Mouse (Mus musculus) kidney, embryonic 14.5 days (tissue): Measurements from ENCODE around the gene Errfi1. TPM values are rescaled to one million over a fixed set of nuclear protein-coding genes. Genes with fewer than 3 reads are reported as not detected.
A peak's percentile ranks its signal among the peaks of the same experiment; 100 is the strongest.
"Not testable (repeated sequence)": the region's sequence is repeated elsewhere in the genome, so short reads cannot be mapped to it uniquely, and the experiment has no call there.

ENCODE experiments used
- ATAC-seq: fragments of 200-750 bp; cut with Nextera tagmentation; 2 replicates; pipeline ENCODE4 v1.8.0; 2017; ENCODE audit warnings: moderate number of reproducible peaks, mild to moderate bottlenecking, moderate TSS enrichment, moderate library complexity; ENCODE audit not compliant: low FRiP score, low TSS enrichment
- H3K27ac ChIP-seq: fragments of 300-500 bp; sonication (generic); 2 replicates; pipeline ENCODE4 v1.5.1; 2014; ENCODE audit warnings: low read depth, mild to moderate bottlenecking, low read length, moderate library complexity, mixed read lengths
- H3K27me3 ChIP-seq: fragments of 300-500 bp; sonication (generic); 2 replicates; pipeline ENCODE4 v1.6.1; 2014; ENCODE audit warnings: mild to moderate bottlenecking, low read length; ENCODE audit not compliant: control insufficient read depth, insufficient read depth
- H3K36me3 ChIP-seq: fragments of 300-500 bp; sonication (generic); 2 replicates; pipeline ENCODE4 v1.6.1; 2014; ENCODE audit warnings: low read length, mixed read lengths; ENCODE audit not compliant: control insufficient read depth, insufficient read depth
- H3K4me1 ChIP-seq: fragments of 300-500 bp; sonication (generic); 2 replicates; pipeline ENCODE4 v1.6.1; 2014; ENCODE audit warnings: low read length, mixed read lengths; ENCODE audit not compliant: control insufficient read depth, insufficient read depth
- H3K4me2 ChIP-seq: fragments of 300-500 bp; sonication (generic); replicated peaks from 2 replicates; pipeline ENCODE4 v1.6.1; 2014; ENCODE audit warnings: low read depth, mild to moderate bottlenecking, low read length
- H3K4me3 ChIP-seq: fragments of 300-500 bp; sonication (generic); 2 replicates; pipeline ENCODE4 v1.5.1; 2014; ENCODE audit warnings: mild to moderate bottlenecking, low read length
- H3K9ac ChIP-seq: fragments of 300-500 bp; sonication (generic); 2 replicates; pipeline ENCODE4 v1.6.1; 2014; ENCODE audit warnings: low read depth, mild to moderate bottlenecking, low read length, moderate library complexity
- H3K9me3 ChIP-seq: fragments of 300-500 bp; sonication (generic); 2 replicates; pipeline ENCODE4 v1.6.1; 2016; ENCODE audit warnings: low read length; ENCODE audit not compliant: control insufficient read depth
- WGBS: fragments of 180-500 bp; shearing (Covaris S2); extraction: QIAGEN DNeasy Blood & Tissue Kit; methylation state at CpG from one replicate; pipeline ENCODE4 v1.1.7; 2014; 5-methylcytosine and 5-hydroxymethylcytosine counted together
- polyA plus RNA-seq: library from polyadenylated mRNA; unstranded; fragments of >200 nt; fragmentation: Nextera tagmentation; extraction: Ambion mirVana; gene quantifications from 2 replicates; pipeline ENCODE4 v1.2.1, GENCODE M21; 2014

Gene Errfi1
- polyA plus RNA-seq, 1 experiment from 2014 or later: 34.3 TPM

GRCm38 (mm10) chr4:150896896-150897624 is 43.3 kb downstream of the Errfi1 start:
- 94% methylated on average over 26 of the region's 26 CpGs for WGBS

DNA sequence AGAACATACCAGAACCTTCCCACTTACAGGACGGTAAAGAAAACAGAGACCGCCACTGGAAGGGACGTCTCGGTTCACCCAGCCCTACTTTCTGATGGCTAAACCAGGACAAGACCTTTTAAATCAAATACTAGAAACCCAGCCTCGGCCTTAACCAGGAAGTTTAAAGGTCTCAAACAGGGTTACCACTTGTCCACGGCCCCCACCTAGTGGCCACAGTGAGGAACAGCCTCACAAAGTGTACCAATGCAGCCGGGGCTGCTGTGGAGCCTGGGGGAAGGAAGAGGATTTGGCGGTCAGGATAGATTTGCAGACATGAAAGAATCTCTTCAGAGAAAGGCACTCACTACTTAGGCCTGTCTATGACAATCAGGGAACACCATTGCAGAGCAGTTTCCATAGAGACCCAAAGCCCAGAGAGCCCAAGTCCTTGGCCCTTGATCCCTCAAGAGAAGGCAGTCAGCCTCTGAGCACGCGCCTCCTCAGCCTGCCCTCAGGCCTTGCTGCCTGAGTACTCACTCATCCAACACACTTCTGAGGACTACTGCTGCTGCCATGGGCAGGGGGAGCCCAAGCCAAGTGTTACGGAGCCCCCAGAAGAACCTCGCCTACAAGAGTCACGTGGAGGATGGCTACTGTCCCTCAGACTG is 45.1 kb downstream of the Errfi1 start:
- Histone ChIP-seq H3K9ac (no peak overlapping the region), H3K9me3 (no peaks in the 10 kb centered on the region), H3K27me3 (no peaks in the 10 kb centered on the region), H3K36me3 (peaks cover 60% of the 10 kb centered on the region), H3K4me2 (no peak overlapping the region), H3K27ac (no peak overlapping the region), H3K4me3 (no peak overlapping the region), H3K4me1 (0 out of 2 replicates have a peak, but pooled peaks cover 9% of the 10 kb centered on the region)
- WGBS: 45% methylated on average over 13 of the region's 13 CpGs
- 0 out of 2 replicates have a peak, but pooled peaks have one; percentile 4 for ATAC-seq

More at GRCm38 (mm10) chr4:150896896-150897624, 43.3 kb downstream of the Errfi1 start:
- H3K36me3 ChIP-seq: peaks cover 50% of the 10 kb centered on the region
- H3K27me3 ChIP-seq: no peaks in the 10 kb centered on the region
- H3K9me3 ChIP-seq: no peaks in the 10 kb centered on the region
- no peak overlapping the region for H3K27ac ChIP-seq
- H3K4me2 ChIP-seq: no peak overlapping the region
- no peak overlapping the region for H3K4me3 ChIP-seq
- no peak for ATAC-seq
- H3K9ac ChIP-seq: no peak overlapping the region
- H3K4me1 ChIP-seq: 0 out of 2 replicates have a peak, but pooled peaks cover 9% of the 10 kb centered on the region

DNA sequence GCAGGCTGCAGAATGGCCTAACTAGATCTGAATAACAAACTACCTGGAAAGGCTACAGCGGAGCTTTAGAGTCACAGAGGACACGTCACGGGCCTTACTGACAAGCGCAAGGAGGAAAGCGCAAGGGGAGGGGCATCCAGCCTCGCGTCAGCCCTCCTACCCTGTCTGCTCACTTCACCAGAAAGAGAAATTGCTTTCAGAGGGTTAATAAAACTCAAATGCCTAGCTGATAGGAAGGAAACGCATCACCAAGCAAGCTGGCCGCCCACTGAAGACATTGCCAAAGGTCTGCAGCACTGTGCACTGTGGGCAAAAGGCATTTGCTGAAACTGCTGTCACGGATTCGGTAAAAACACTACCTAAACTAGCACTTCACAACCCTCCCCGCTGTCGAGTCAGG is 46.8 kb downstream of the Errfi1 start:
- ATAC-seq: no peak
- H3K4me3 ChIP-seq: no peak overlapping the region
- 94% methylated on average over 13 of the region's 13 CpGs for WGBS
- H3K4me1 ChIP-seq: 0 out of 2 replicates have a peak, but pooled peaks cover 3% of the 10 kb centered on the region
- H3K9ac ChIP-seq: no peak overlapping the region
- H3K27ac ChIP-seq: no peak overlapping the region
- no peaks in the 10 kb centered on the region for H3K9me3 ChIP-seq
- peaks cover 71% of the 10 kb centered on the region for H3K36me3 ChIP-seq
- H3K27me3 ChIP-seq: no peaks in the 10 kb centered on the region
- H3K4me2 ChIP-seq: no peak overlapping the region

GRCm38 (mm10) chr4:150901651-150902050 is 47.9 kb downstream of the Errfi1 start:
- Histone ChIP-seq H3K9ac (no peak overlapping the region), H3K36me3 (peaks cover 68% of the 10 kb centered on the region), H3K9me3 (no peaks in the 10 kb centered on the region), H3K4me2 (no peak overlapping the region), H3K27ac (no peak overlapping the region), H3K4me1 (no peaks in the 10 kb centered on the region), H3K27me3 (no peaks in the 10 kb centered on the region), H3K4me3 (no peak overlapping the region)
- WGBS: 56% methylated on average over 9 of the region's 9 CpGs
- no peak for ATAC-seq

DNA sequence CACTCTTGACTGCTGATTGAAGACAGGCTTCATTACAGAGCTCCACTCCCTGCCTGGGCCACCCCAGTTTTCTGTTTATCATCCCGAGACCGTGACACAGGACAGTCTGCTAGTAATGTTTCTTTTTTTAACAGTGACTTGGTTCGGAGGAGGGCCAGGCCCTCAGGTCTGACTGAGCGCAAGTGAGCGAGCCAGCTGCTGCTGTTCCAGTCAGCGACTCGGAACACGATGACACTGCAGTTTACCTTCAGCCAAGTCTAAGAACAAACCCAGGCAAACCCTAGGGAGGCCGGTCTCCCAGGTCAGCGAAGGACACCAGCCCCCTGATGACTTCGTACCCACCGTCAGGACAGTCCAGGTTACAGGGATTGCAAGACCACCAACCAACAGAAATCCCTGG is 48.3 kb downstream of the Errfi1 start:
- Histone ChIP-seq H3K4me3 (no peak overlapping the region), H3K27me3 (no peaks in the 10 kb centered on the region), H3K9me3 (no peaks in the 10 kb centered on the region), H3K4me2 (no peak overlapping the region), H3K9ac (no peak overlapping the region), H3K36me3 (peaks cover 66% of the 10 kb centered on the region), H3K4me1 (no peaks in the 10 kb centered on the region), H3K27ac (no peak overlapping the region)
- ATAC-seq: peak; percentile 55
- 65% methylated on average over 12 of the region's 12 CpGs for WGBS

GRCm38 (mm10) chr4:150903091-150903742 is 49.5 kb downstream of the Errfi1 start:
- WGBS: 95% methylated on average over 14 of the region's 14 CpGs
- H3K27ac ChIP-seq: no peak overlapping the region
- no peak overlapping the region for H3K4me2 ChIP-seq
- H3K9ac ChIP-seq: no peak overlapping the region
- no peaks in the 10 kb centered on the region for H3K9me3 ChIP-seq
- H3K4me3 ChIP-seq: no peak overlapping the region
- H3K27me3 ChIP-seq: no peaks in the 10 kb centered on the region
- H3K36me3 ChIP-seq: peaks cover 55% of the 10 kb centered on the region
- H3K4me1 ChIP-seq: no peaks in the 10 kb centered on the region
- ATAC-seq: no peak

- Histone ChIP-seq H3K36me3 (peaks cover 29% of the 10 kb centered on the region), H3K27me3 (no peaks in the 10 kb centered on the region), H3K27ac (no peak overlapping the region), H3K9me3 (no peaks in the 10 kb centered on the region), H3K4me2 (no peak overlapping the region), H3K9ac (no peak overlapping the region), H3K4me3 (no peak overlapping the region), H3K4me1 (peaks cover 6% of the 10 kb centered on the region)
- WGBS: 97% methylated on average over 8 of the region's 8 CpGs
- ATAC-seq: no peak
These were observed 53.4 kb downstream of the Errfi1 start for GRCm38 (mm10) chr4:150907099-150907498.

- H3K27ac ChIP-seq, H3K27me3 ChIP-seq, H3K4me2 ChIP-seq, H3K4me1 ChIP-seq, ATAC-seq, H3K4me3 ChIP-seq, H3K9ac ChIP-seq, H3K9me3 ChIP-seq: not testable (repeated sequence)
- H3K36me3 ChIP-seq: peaks cover 23% of the 10 kb centered on the region
- WGBS: 81% methylated on average over 5 of the region's 5 CpGs
These were observed 54.8 kb downstream of the Errfi1 start for GRCm38 (mm10) chr4:150908512-150908911.
